Mouse (Mus musculus): ENCODE data around the gene Sytl5. TPM values are rescaled to one million over a fixed set of nuclear protein-coding genes. Genes with fewer than 3 reads are reported as not detected.

Gene Sytl5
- polyA plus RNA-seq (2012; fragmentation: generic; extraction: Trizol) = not detected

DNA sequence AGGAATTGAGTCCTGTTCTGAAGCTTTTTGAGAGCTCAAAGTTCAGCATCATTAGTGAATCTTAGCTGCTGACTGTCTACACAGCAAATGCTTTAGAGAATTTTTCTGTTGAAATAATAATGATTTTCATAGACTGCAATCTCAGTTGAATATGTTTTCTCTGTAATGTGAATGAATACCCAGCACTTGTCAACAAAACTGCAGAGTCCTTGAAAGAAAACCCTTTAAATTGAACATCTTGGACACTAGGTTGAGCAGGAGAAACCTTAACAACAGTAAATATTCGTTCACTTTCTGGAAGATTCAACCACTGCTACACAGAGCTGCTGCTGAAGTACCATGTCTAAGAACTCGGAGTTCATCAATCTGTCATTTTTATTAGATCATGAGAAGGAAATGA, at the start of gene Sytl5:
Gene Sytl5, plus strand, starts transcription at position 301 of the 400 bp plus-strand sequence.

DNA sequence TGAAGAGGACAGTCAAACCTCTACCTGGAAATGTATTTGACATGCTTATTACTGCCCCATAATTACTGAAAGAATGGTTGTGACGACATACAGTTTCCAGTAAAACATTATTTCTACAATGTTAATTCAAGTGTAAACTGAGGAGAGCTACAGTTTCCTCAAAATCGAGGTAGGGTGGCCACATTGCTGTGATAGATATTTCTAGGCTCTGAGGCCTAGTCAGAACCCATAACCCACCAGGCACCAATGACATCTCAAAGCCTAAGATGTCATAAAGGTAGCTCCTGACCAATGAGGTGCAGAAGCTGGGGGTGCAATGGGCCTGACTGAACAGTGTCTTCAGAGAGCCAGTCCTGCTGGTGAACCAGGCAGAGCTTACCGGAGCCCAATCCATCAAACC, 38.8 kb upstream of the Sytl5 start, which contains the start of gene Hypm:
Gene Hypm, plus strand, starts transcription at position 301 of the 400 bp plus-strand sequence.

DNA sequence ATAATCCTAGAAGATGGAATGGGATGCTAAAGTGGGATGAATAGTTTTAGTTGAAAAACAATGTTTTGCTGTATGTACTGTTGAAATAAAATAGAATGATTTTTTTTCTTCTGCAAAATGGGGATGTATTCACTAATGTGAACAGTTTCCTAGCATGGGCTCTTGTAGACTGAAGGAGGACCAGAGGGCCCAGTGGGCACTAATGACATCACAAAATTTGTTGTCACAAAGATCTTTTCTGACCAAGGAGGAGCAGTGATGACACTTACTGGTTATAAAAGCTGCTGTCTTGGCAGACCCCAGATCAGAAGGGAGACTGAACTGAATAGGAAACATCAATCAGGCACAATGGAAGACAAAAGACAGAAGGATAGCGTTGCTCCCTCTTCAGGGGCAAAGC, 36.0 kb upstream of the Sytl5 start, which contains the start of gene H2al3:
Gene H2al3, plus strand, starts transcription at position 301 of the 400 bp plus-strand sequence.

Other genes with a start within 250 kb of the Sytl5 start
- 10 to 100 TPM in 1 of 2 experiments, 1 to 10 TPM in 1; 2.2 to 19.4 TPM for gene Dynlt3, start 222.6 kb upstream of the Sytl5 start, polyA plus RNA-seq (2012; fragmentation: generic; extraction: Trizol)
- not detected for gene Hypm, start 38.7 kb upstream of the Sytl5 start, polyA plus RNA-seq (2012; fragmentation: generic; extraction: Trizol)
- gene H2al3, start 35.9 kb upstream of the Sytl5 start, polyA plus RNA-seq (2012; fragmentation: generic; extraction: Trizol) = not detected
- under 1 TPM in 1 of 2 experiments, not detected in 1; 0.60 TPM for gene Srpx, start 232.1 kb downstream of the Sytl5 start, polyA plus RNA-seq (2012; fragmentation: generic; extraction: Trizol)